Mouse (Mus musculus): Measurements from ENCODE around the gene Nfatc2. TPM values are rescaled to one million over a fixed set of nuclear protein-coding genes. Genes with fewer than 3 reads are reported as not detected.

Nfatc2 gene
- polyA plus RNA-seq, 1 experiment, result 13.3 TPM

DNA sequence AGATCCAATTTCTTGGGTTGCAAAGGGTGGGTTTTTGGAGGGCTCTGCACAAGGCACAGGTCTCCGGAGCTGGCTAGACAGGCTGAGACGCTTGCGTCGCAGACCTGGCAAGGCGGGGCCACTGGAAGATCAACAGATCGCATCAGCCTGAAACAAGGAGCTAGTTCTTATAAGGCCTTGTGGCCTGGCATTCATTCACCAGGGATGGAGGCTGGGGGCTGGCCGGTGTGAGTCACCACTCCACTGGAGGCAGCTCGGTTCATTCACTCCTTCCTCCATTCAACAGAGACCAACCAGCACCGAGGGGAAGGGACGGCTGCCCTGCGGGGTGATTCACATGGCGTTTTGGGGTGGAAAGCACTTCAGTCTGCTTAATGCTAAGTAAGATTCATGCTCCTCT, 52.1 kb downstream of the Nfatc2 start:
- no peak overlapping the region for H3K27ac ChIP-seq (ENCODE audit: control insufficient read depth, insufficient read depth, low read length)
- no peak for DNase-seq
- H3K4me1 ChIP-seq (replicated peaks; ENCODE audit: control insufficient read depth, insufficient read depth, low read length), result peaks cover 10% of the 10 kb centered on the region
- H3K36me3 ChIP-seq (ENCODE audit: control insufficient read depth, insufficient read depth, low read length), result no peaks in the 10 kb centered on the region
- WGBS, result 94% methylated on average over 12 of the region's 12 CpGs
- TF ChIP-seq CTCF (IDR thresholded peaks at IDR 0.05; ENCODE audit: borderline replicate concordance, control insufficient read depth, extremely low read depth, insufficient read depth, low read length, poor library complexity) (no peak), POLR2A (IDR thresholded peaks at IDR 0.05; ENCODE audit: control insufficient read depth, extremely low read depth, insufficient read depth, low read length, poor library complexity) (no peak)
- no peaks in the 10 kb centered on the region for H3K27me3 ChIP-seq (ENCODE audit: control insufficient read depth, insufficient read depth, low read length)
- no peak overlapping the region for H3K4me3 ChIP-seq (ENCODE audit: control insufficient read depth, insufficient read depth, low read length)

DNA sequence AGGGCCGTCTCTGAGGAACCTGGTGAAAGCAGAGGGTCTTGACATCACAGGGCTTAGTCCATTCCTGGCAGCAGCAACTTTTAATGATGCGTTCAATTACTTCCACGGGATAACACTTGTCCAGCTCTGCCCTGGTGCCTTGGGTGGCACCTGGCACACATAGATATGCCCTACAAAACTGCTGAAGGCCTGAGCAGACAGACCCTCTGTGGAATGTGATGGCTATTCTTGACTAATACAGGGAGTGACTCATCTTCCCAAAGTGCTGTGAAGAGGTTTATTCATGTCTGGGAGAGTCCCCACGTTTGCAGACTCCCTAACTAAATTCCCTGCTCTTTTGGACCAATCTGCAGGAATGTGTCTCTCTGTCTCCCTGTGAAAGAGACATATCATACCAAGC, 53.4 kb downstream of the Nfatc2 start:
- no peak for DNase-seq
- no peaks in the 10 kb centered on the region for H3K36me3 ChIP-seq (ENCODE audit: control insufficient read depth, insufficient read depth, low read length)
- H3K4me1 ChIP-seq (replicated peaks; ENCODE audit: control insufficient read depth, insufficient read depth, low read length), result no peaks in the 10 kb centered on the region
- no peak overlapping the region for H3K27ac ChIP-seq (ENCODE audit: control insufficient read depth, insufficient read depth, low read length)
- no peaks in the 10 kb centered on the region for H3K27me3 ChIP-seq (ENCODE audit: control insufficient read depth, insufficient read depth, low read length)
- WGBS, result 94% methylated on average over 4 of the region's 4 CpGs
- TF ChIP-seq POLR2A (IDR thresholded peaks at IDR 0.05; ENCODE audit: control insufficient read depth, extremely low read depth, insufficient read depth, low read length, poor library complexity) (no peak), CTCF (IDR thresholded peaks at IDR 0.05; ENCODE audit: borderline replicate concordance, control insufficient read depth, extremely low read depth, insufficient read depth, low read length, poor library complexity) (no peak)
- no peak overlapping the region for H3K4me3 ChIP-seq (ENCODE audit: control insufficient read depth, insufficient read depth, low read length)

DNA sequence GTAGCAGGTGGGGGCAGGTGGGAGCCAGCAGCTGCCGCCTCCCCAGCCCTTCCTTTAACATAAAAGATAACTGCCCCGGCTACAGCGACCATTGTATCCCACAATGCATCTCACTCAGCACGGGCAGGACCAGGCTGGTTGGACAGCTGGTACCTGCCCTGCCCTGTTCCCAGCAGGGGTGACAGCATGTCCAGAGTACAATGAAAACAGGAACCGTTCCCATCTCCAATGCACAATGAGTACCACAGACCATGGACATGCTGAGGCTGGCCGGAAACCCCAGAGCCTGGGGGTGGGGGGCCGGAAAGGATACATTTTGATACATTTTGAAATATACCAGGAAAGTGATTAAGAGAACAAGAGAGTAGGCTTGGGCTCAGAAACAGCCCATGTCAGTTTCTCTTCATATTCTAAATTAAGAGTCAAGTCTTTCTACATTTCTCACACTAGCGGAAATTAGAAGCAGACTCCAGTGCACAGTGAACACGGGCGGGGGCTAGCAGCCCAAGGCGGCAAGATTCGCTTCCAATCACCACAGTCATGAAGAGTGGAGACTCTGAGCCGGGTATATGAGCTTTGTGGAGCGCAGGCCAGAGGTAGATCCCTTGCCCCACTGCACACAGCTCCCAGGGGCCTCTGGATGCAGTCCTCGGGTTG, 55.4 kb downstream of the Nfatc2 start:
- H3K36me3 ChIP-seq (ENCODE audit: control insufficient read depth, insufficient read depth, low read length), result no peaks in the 10 kb centered on the region
- H3K4me1 ChIP-seq (replicated peaks; ENCODE audit: control insufficient read depth, insufficient read depth, low read length), result no peaks in the 10 kb centered on the region
- DNase-seq, result no peak
- no peaks in the 10 kb centered on the region for H3K27me3 ChIP-seq (ENCODE audit: control insufficient read depth, insufficient read depth, low read length)
- H3K27ac ChIP-seq (ENCODE audit: control insufficient read depth, insufficient read depth, low read length), result no peak overlapping the region
- no peak overlapping the region for H3K4me3 ChIP-seq (ENCODE audit: control insufficient read depth, insufficient read depth, low read length)
- 89% methylated on average over 15 of the region's 15 CpGs for WGBS
- TF ChIP-seq POLR2A (IDR thresholded peaks at IDR 0.05; ENCODE audit: control insufficient read depth, extremely low read depth, insufficient read depth, low read length, poor library complexity) (no peak), CTCF (IDR thresholded peaks at IDR 0.05; ENCODE audit: borderline replicate concordance, control insufficient read depth, extremely low read depth, insufficient read depth, low read length, poor library complexity) (no peak)

DNA sequence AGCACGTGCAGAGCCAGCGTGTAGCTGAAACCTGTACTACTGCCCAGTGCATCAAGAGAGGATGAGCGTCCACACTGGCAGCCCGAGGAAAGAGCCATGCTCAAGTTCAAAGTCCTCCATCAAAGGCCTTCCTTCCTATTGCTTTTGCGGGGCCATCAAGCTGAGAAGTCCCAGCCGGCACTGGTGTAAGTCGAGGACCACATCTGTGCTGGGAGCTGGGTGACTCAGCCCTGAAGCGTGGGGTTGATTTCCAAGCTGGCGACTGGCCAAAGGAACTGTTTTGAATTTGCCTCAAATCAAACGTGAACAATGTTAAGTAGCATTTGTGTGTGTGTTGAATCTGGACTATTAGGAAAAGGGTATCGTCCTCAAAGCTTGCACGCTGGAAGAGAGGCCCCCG, 57.4 kb downstream of the Nfatc2 start:
- WGBS, result 63% methylated on average over 13 of the region's 13 CpGs
- Histone ChIP-seq H3K27ac (ENCODE audit: control insufficient read depth, insufficient read depth, low read length) (no peak overlapping the region), H3K27me3 (ENCODE audit: control insufficient read depth, insufficient read depth, low read length) (no peaks in the 10 kb centered on the region), H3K4me1 (replicated peaks; ENCODE audit: control insufficient read depth, insufficient read depth, low read length) (0 out of 2 replicates have a peak, but pooled peaks cover 3% of the 10 kb centered on the region), H3K36me3 (ENCODE audit: control insufficient read depth, insufficient read depth, low read length) (no peaks in the 10 kb centered on the region), H3K4me3 (ENCODE audit: control insufficient read depth, insufficient read depth, low read length) (no peak overlapping the region)
- DNase-seq, result no peak
- TF ChIP-seq CTCF (IDR thresholded peaks at IDR 0.05; ENCODE audit: borderline replicate concordance, control insufficient read depth, extremely low read depth, insufficient read depth, low read length, poor library complexity) (no peak), POLR2A (IDR thresholded peaks at IDR 0.05; ENCODE audit: control insufficient read depth, extremely low read depth, insufficient read depth, low read length, poor library complexity) (no peak)

DNA sequence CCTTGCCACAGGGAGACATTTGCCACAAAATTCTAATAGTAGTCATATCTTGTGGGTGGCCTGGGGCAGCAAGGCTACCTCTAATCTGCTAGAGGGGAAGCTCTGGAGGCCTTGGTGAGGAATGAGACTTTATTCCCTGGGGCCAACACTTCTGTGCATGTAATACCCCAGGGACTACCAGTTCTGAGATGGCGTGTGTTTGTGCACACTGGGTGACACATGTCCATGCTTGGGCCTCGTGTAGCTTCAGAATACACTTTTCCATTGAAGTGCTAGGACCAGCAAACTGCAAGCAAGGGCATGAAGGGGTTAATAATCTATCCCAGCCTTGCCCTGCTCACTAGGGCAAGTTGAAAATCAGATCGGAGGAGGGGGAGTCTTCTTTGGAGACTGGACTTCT, 58.4 kb downstream of the Nfatc2 start:
- WGBS, result 90% methylated on average over 3 of the region's 3 CpGs
- no peak for TF ChIP-seq CTCF (IDR thresholded peaks at IDR 0.05; ENCODE audit: borderline replicate concordance, control insufficient read depth, extremely low read depth, insufficient read depth, low read length, poor library complexity)
- TF ChIP-seq POLR2A (IDR thresholded peaks at IDR 0.05; ENCODE audit: control insufficient read depth, extremely low read depth, insufficient read depth, low read length, poor library complexity), result no peak
- no peaks in the 10 kb centered on the region for H3K27me3 ChIP-seq (ENCODE audit: control insufficient read depth, insufficient read depth, low read length)
- no peaks in the 10 kb centered on the region for H3K36me3 ChIP-seq (ENCODE audit: control insufficient read depth, insufficient read depth, low read length)
- no peak overlapping the region for H3K27ac ChIP-seq (ENCODE audit: control insufficient read depth, insufficient read depth, low read length)
- 0 out of 2 replicates have a peak, but pooled peaks cover 3% of the 10 kb centered on the region for H3K4me1 ChIP-seq (replicated peaks; ENCODE audit: control insufficient read depth, insufficient read depth, low read length)
- H3K4me3 ChIP-seq (ENCODE audit: control insufficient read depth, insufficient read depth, low read length), result no peak overlapping the region
- DNase-seq, result no peak

DNA sequence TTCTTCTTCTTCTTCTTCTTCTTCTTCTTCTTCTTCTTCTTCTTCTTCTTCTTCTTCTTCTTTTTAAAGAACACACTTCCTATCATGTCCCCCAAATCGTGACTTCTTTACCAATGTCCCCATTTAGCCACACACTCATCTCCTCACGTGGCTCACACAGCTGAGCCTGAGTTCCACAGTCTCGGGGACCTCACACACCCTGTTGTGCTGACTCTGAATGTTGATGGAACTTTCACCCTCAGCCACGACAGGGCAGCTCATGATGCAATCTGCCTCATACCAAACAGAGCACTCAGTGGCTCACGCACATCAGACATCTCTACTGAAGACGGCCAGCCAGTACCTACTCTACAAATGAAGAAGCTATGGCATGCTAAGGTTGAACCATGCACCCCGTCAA, 60.2 kb downstream of the Nfatc2 start:
- no peak for DNase-seq
- no peaks in the 10 kb centered on the region for H3K27me3 ChIP-seq (ENCODE audit: control insufficient read depth, insufficient read depth, low read length)
- H3K36me3 ChIP-seq (ENCODE audit: control insufficient read depth, insufficient read depth, low read length), result no peaks in the 10 kb centered on the region
- TF ChIP-seq POLR2A (IDR thresholded peaks at IDR 0.05; ENCODE audit: control insufficient read depth, extremely low read depth, insufficient read depth, low read length, poor library complexity) (no peak), CTCF (IDR thresholded peaks at IDR 0.05; ENCODE audit: borderline replicate concordance, control insufficient read depth, extremely low read depth, insufficient read depth, low read length, poor library complexity) (no peak)
- no peak overlapping the region for H3K4me3 ChIP-seq (ENCODE audit: control insufficient read depth, insufficient read depth, low read length)
- H3K4me1 ChIP-seq (replicated peaks; ENCODE audit: control insufficient read depth, insufficient read depth, low read length), result 0 out of 2 replicates have a peak, but pooled peaks cover 3% of the 10 kb centered on the region
- H3K27ac ChIP-seq (ENCODE audit: control insufficient read depth, insufficient read depth, low read length), result no peak overlapping the region
- 69% methylated on average over 7 of the region's 7 CpGs for WGBS
